Mouse (Mus musculus) liver, embryonic 14.5 days (tissue): Measurements from ENCODE around the gene Tcte1.

Experiments used
- CTCF ChIP-seq: IDR thresholded peaks from 2 replicates; pipeline ENCODE4 v1.5.1; 2016; ENCODE audit warnings: antibody characterized with exemption, low read depth, control low read depth
- EP300 ChIP-seq: IDR thresholded peaks from 2 replicates; pipeline ENCODE4 v1.6.1; 2016; ENCODE audit warnings: antibody characterized with exemption, low read depth

GRCm38 (mm10) chr17:45545278-45545961, 22.2 kb downstream of the Tcte1 start:
- TF ChIP-seq CTCF (no peak), EP300 (no peak)
